25 mouse cellular contexts compared by ENCODE assay signal in the genomic region with DNA sequence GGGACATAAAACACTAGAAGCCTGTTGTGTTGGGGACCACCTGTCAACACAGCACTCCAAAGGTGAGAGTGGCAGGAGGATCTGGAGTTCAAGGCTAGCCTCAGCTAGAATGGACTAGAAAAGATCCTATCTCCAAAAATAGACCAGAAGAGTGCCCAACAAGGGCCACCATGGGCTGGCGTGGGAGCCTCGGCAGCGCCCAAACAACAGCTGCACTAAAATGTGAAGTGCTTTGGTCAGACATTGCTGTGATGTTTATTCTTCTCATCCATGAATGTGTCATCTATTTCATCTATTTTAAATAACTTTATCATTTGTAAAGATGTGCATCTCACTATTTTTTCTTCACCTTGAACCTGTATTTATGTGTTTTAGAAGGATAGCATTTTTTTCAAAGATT.
"Had no signal": no experiment of that assay in that cellular context is flagged by ENCODE, and none has a peak within 500 bp of the region (broad histone marks: within the 10 kb centered on the region; RNA-seq: fewer than 3 reads in every experiment).

No protein-coding gene starts in this region.

- H3K4me3 ChIP-seq: embryonic facial prominence, embryonic 10.5 days; embryonic facial prominence, embryonic 12.5 days; embryonic facial prominence, embryonic 13.5 days; embryonic facial prominence, embryonic 15.5 days; erythroblast, embryonic 14.5 days; forebrain, embryonic 10.5 days; forebrain, embryonic 12.5 days; forebrain, embryonic 13.5 days; forebrain, embryonic 15.5 days; gastrocnemius, adult 2 months; heart, adult 2 months had no signal

- H3K27me3 ChIP-seq: embryonic facial prominence, embryonic 12.5 days; embryonic facial prominence, embryonic 13.5 days; embryonic facial prominence, embryonic 15.5 days; forebrain, embryonic 12.5 days; forebrain, embryonic 13.5 days; forebrain, embryonic 15.5 days had no signal

- DNase-seq: cerebellum, adult 9-10 months; cerebellum, adult 9-11 months; cerebellum, postnatal 10 days; cerebellum, postnatal 14 days; cerebellum, postnatal 25 days; cerebellum, postnatal 36 days; embryo, embryonic 11 days; forebrain, postnatal 0 days; gastrocnemius, adult 2 months; gastrocnemius, postnatal 10 days; gastrocnemius, postnatal 14 days; gastrocnemius, postnatal 25 days; gastrocnemius, postnatal 36 days; heart, adult 11 months; heart, adult 18-20 months; heart, adult 2 months had no signal

- H3K4me2 ChIP-seq: embryonic facial prominence, embryonic 12.5 days; embryonic facial prominence, embryonic 13.5 days; embryonic facial prominence, embryonic 15.5 days; forebrain, embryonic 12.5 days; forebrain, embryonic 13.5 days; forebrain, embryonic 15.5 days had no signal

- H3K36me3 ChIP-seq: embryonic facial prominence, embryonic 10.5 days; embryonic facial prominence, embryonic 12.5 days; embryonic facial prominence, embryonic 13.5 days; embryonic facial prominence, embryonic 15.5 days; forebrain, embryonic 10.5 days; forebrain, embryonic 12.5 days; forebrain, embryonic 15.5 days had no signal
